Mouse (Mus musculus): ENCODE data around the gene Tarbp1. TPM values are rescaled to one million over a fixed set of nuclear protein-coding genes. Genes with fewer than 3 reads are reported as not detected.
"Not testable (repeated sequence)": the region's sequence is repeated elsewhere in the genome, so short reads cannot be mapped to it uniquely, and the experiment has no call there.

Gene Tarbp1
- polyA plus RNA-seq, 1 experiment from 2014 or later: 3.5 TPM

DNA sequence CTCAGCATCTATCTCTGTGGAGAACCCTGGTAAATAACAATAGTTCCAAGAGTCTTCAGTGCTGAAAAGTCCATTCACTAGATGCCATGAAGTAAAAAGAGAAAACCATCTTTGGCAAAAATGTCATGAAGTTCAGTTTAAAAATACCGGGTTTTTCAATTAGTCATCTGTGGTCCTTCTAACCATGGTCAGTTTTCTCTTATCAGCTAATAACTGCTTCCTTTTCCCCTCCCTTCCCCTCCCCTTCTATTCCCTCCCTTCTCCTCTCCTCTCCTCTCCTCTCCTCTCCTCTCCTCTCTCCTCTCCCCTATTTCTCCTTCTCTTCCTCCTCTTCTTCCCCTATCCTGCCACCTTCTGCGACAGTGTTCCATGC, 7.5 kb upstream of the Tarbp1 start:
- Histone ChIP-seq H3K27ac (peak overlapping the region; percentile 50; the same call in 1 of the 2 replicates), H3K4me2 (no peak overlapping the region), H3K27me3 (0 out of 2 replicates have a peak, but pooled peaks cover under 1% of the 10 kb centered on the region), H3K4me1 (replicated peaks) (no peaks in the 10 kb centered on the region; the same call in 1 of the 2 replicates), H3K9ac (replicated peaks) (no peak overlapping the region), H3K4me3 (replicated peaks) (no peak overlapping the region), H3K36me3 (no peaks in the 10 kb centered on the region), H3K9me3 (no peaks in the 10 kb centered on the region)
- no peak for ATAC-seq (ENCODE audit: insufficient number of reproducible peaks, insufficient read depth, low FRiP score, low TSS enrichment, low read depth)
- WGBS: 66% methylated on average over 2 of the region's 2 CpGs

- H3K36me3 ChIP-seq: no peaks in the 10 kb centered on the region
- ATAC-seq (ENCODE audit: insufficient number of reproducible peaks, insufficient read depth, low FRiP score, low TSS enrichment, low read depth): peak; percentile 58; the same call in 1 of the 2 replicates
- 35% methylated on average over 8 of the region's 8 CpGs for WGBS
- no peak overlapping the region for H3K4me3 ChIP-seq (replicated peaks)
- H3K9me3 ChIP-seq: no peaks in the 10 kb centered on the region
- no peak overlapping the region for H3K4me2 ChIP-seq
- H3K27me3 ChIP-seq: peaks cover 5% of the 10 kb centered on the region
- H3K27ac ChIP-seq: peak overlapping the region; percentile 50; the same call in 1 of the 2 replicates
- H3K4me1 ChIP-seq (replicated peaks): no peaks in the 10 kb centered on the region; the same call in 1 of the 2 replicates
- H3K9ac ChIP-seq (replicated peaks): no peak overlapping the region; the same call in 1 of the 2 replicates
These were observed 6.9 kb upstream of the Tarbp1 start for GRCm38 (mm10) chr8:126481494-126482347.

DNA sequence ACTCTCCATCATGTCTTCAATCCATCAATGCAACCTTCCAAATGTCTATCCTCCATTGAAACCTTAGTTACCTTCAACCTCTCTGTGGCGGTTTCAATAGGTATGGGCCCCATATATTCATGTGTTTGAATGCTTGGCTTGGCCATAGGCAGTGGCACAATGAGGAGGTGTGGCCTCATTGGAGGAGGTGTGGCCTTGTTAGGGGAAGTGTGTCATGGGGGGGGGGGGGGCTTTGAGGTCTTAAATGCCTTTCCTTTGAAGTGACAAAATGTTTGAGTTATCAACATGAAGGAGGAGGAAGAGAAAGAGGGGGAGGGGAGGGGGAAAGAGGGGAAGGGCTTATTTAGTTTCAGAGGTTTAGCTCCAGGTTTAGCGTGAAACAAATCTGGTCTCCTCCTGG, 5.5 kb upstream of the Tarbp1 start:
- WGBS: 76% methylated on average over 2 of the region's 2 CpGs
- H3K27me3 ChIP-seq: peaks cover 16% of the 10 kb centered on the region
- no peaks in the 10 kb centered on the region; the same call in 1 of the 2 replicates for H3K4me1 ChIP-seq (replicated peaks)
- no peak for ATAC-seq (ENCODE audit: insufficient number of reproducible peaks, insufficient read depth, low FRiP score, low TSS enrichment, low read depth)
- H3K9ac ChIP-seq (replicated peaks): no peak overlapping the region
- H3K36me3 ChIP-seq: no peaks in the 10 kb centered on the region
- H3K9me3 ChIP-seq: no peaks in the 10 kb centered on the region
- H3K27ac ChIP-seq: no peak overlapping the region
- no peak overlapping the region for H3K4me2 ChIP-seq
- no peak overlapping the region for H3K4me3 ChIP-seq (replicated peaks)

- Histone ChIP-seq H3K4me1 (replicated peaks) (peaks cover 5% of the 10 kb centered on the region), H3K36me3 (no peaks in the 10 kb centered on the region), H3K9ac (replicated peaks) (no peak overlapping the region), H3K4me2 (no peak overlapping the region), H3K4me3 (replicated peaks) (no peak overlapping the region), H3K9me3 (no peaks in the 10 kb centered on the region), H3K27ac (no peak overlapping the region), H3K27me3 (peaks cover 16% of the 10 kb centered on the region)
- WGBS: 53% methylated on average over 3 of the region's 3 CpGs
- no peak for ATAC-seq (ENCODE audit: insufficient number of reproducible peaks, insufficient read depth, low FRiP score, low TSS enrichment, low read depth)
These were observed 3.8 kb upstream of the Tarbp1 start for GRCm38 (mm10) chr8:126478714-126479113.

DNA sequence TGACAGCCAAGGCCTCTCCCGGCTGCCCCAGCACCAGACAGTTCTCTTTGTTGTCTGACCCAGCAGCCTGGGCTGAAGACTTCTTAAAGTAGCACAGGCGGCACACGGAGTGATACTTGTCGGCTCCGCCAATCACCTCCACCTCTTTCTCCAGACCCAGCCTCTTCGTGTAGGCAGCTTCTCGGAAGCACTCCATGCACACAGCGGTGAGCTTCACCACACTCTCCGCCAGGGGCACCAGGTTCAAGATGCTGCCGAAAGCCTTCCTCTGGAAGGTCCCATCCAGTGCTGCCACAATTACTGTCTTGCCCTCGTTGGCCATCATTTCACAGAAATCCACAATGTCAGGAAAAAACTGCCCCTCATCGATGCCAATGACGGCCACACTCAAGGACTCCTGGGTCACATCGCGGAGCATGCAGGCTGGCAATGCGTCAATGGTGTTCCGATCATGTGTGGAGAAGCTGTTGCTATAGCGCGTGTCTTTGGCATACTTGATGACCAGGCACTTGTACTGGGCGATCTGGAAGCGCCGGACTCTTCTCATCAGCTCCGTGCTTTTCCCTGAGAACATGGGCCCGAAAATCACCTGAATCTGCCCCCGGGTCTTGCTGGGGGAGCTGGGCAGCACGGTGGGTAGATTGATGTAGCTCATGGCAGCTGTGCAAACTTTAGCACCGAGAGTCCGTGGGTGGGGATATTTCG, 1.4 kb upstream of the Tarbp1 start:
- ATAC-seq (ENCODE audit: insufficient number of reproducible peaks, insufficient read depth, low FRiP score, low TSS enrichment, low read depth); H3K9ac ChIP-seq (replicated peaks); H3K27ac ChIP-seq; H3K4me3 ChIP-seq (replicated peaks); H3K4me2 ChIP-seq; H3K9me3 ChIP-seq; H3K36me3 ChIP-seq: not testable (repeated sequence)
- 48% methylated on average over 29 of the region's 29 CpGs for WGBS
- Histone ChIP-seq H3K27me3 (peaks cover 16% of the 10 kb centered on the region), H3K4me1 (replicated peaks) (peaks cover 18% of the 10 kb centered on the region)

DNA sequence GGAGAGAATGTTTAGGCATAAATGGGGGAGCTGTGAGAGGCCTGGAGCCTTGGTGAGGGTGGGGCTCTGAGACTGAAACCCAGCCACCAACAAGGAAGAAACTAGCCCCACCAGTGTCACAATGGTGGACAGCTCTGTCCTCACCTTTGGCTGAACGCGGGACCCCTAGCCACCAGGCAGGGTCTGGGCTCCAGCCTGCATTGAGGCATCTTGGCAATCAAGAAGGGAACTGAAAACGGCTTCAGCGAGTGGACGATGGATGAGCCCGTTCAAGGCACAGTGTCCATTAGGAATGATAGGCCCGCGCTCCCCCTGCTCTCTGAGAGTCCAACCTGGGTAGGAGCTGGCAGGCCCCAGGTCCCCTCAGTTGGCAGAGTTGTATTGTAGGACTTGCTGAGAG, 873 bp upstream of the Tarbp1 start:
- H3K4me3 ChIP-seq (replicated peaks); H3K9me3 ChIP-seq; H3K9ac ChIP-seq (replicated peaks); H3K27ac ChIP-seq; H3K36me3 ChIP-seq; ATAC-seq (ENCODE audit: insufficient number of reproducible peaks, insufficient read depth, low FRiP score, low TSS enrichment, low read depth); H3K4me2 ChIP-seq: not testable (repeated sequence)
- Histone ChIP-seq H3K4me1 (replicated peaks) (peaks cover 18% of the 10 kb centered on the region), H3K27me3 (peaks cover 16% of the 10 kb centered on the region)
- WGBS: 46% methylated on average over 8 of the region's 8 CpGs

- Histone ChIP-seq H3K27me3 (peaks cover 16% of the 10 kb centered on the region), H3K9ac (replicated peaks) (peak overlapping the region; percentile 75), H3K36me3 (peaks cover 20% of the 10 kb centered on the region; the same call in 1 of the 2 replicates), H3K4me1 (replicated peaks) (peaks cover 18% of the 10 kb centered on the region), H3K4me3 (replicated peaks) (peak overlapping the region; percentile 89), H3K27ac (no peak overlapping the region), H3K4me2 (peak overlapping the region; percentile 89), H3K9me3 (no peaks in the 10 kb centered on the region)
- 15% methylated on average over 16 of the region's 16 CpGs for WGBS
- ATAC-seq (ENCODE audit: insufficient number of reproducible peaks, insufficient read depth, low FRiP score, low TSS enrichment, low read depth): no peak
These were observed 1.0 kb downstream of the Tarbp1 start for GRCm38 (mm10) chr8:126473802-126474298.

DNA sequence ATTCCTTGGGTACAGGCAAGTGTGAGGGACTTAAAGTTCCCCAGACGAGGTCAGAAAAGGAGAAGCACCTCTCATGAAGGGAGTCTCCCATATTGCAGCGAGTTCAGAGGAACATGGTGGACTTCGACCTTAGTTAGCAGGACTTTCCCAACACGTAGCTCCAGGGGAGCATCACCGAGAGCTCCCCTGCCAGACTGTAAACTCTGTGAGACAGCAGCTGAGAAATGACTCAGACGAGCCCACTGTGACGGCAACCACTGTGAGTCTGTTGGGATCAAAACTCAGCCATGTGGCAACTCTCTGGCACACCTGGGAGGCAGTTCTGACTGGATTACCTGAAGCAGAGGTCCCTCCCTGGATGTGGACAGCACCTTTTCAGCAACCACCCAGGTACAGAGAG, 10.8 kb downstream of the Tarbp1 start:
- WGBS: 82% methylated on average over 7 of the region's 7 CpGs
- no peak overlapping the region for H3K4me3 ChIP-seq (replicated peaks)
- H3K9ac ChIP-seq (replicated peaks): no peak overlapping the region; the same call in 1 of the 2 replicates
- ATAC-seq (ENCODE audit: insufficient number of reproducible peaks, insufficient read depth, low FRiP score, low TSS enrichment, low read depth): no peak
- peaks cover 63% of the 10 kb centered on the region for H3K36me3 ChIP-seq
- H3K4me1 ChIP-seq (replicated peaks): no peaks in the 10 kb centered on the region
- no peak overlapping the region for H3K4me2 ChIP-seq
- no peaks in the 10 kb centered on the region for H3K9me3 ChIP-seq
- H3K27me3 ChIP-seq: no peaks in the 10 kb centered on the region
- H3K27ac ChIP-seq: no peak overlapping the region

- H3K4me1 ChIP-seq (replicated peaks): no peaks in the 10 kb centered on the region
- no peak for ATAC-seq (ENCODE audit: insufficient number of reproducible peaks, insufficient read depth, low FRiP score, low TSS enrichment, low read depth)
- no peak overlapping the region for H3K4me3 ChIP-seq (replicated peaks)
- H3K4me2 ChIP-seq: no peak overlapping the region
- H3K27me3 ChIP-seq: no peaks in the 10 kb centered on the region
- H3K9ac ChIP-seq (replicated peaks): no peak overlapping the region
- no peak overlapping the region for H3K27ac ChIP-seq
- no peaks in the 10 kb centered on the region for H3K9me3 ChIP-seq
- WGBS: 80% methylated on average over 7 of the region's 7 CpGs
- peaks cover 63% of the 10 kb centered on the region for H3K36me3 ChIP-seq
These were observed 13.1 kb downstream of the Tarbp1 start for GRCm38 (mm10) chr8:126461735-126462134.

- H3K9me3 ChIP-seq: no peaks in the 10 kb centered on the region
- H3K9ac ChIP-seq (replicated peaks): no peak overlapping the region
- H3K27ac ChIP-seq: no peak overlapping the region
- H3K27me3 ChIP-seq: no peaks in the 10 kb centered on the region
- H3K36me3 ChIP-seq: peaks cover 65% of the 10 kb centered on the region
- no peak for ATAC-seq (ENCODE audit: insufficient number of reproducible peaks, insufficient read depth, low FRiP score, low TSS enrichment, low read depth)
- no peak overlapping the region for H3K4me2 ChIP-seq
- WGBS: 52% methylated on average over 3 of the region's 3 CpGs
- H3K4me1 ChIP-seq (replicated peaks): no peaks in the 10 kb centered on the region
- H3K4me3 ChIP-seq (replicated peaks): no peak overlapping the region
These were observed 14.6 kb downstream of the Tarbp1 start for GRCm38 (mm10) chr8:126460274-126460673.

DNA sequence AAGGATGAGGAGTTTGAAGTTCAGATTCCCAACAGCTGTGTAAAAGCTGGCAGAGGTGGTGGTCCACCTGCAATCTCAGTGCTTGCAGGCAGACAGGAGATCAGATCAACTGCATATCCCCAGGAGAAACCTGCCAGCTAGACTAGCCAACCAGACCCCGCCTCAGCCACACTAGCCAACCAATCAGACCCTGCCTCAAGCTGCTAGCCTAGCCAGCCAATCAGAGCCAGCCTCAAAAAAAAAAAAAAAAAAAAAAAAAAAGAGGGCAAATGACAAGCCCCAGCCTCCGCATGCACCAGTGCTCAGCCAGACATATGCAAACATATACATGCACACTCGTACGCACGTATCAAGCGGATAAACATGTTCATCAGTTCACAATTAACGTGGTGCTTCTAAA, 19.5 kb downstream of the Tarbp1 start:
- no peak overlapping the region for H3K4me3 ChIP-seq (replicated peaks)
- no peak overlapping the region for H3K27ac ChIP-seq
- no peak for ATAC-seq (ENCODE audit: insufficient number of reproducible peaks, insufficient read depth, low FRiP score, low TSS enrichment, low read depth)
- H3K9ac ChIP-seq (replicated peaks): no peak overlapping the region
- no peaks in the 10 kb centered on the region for H3K27me3 ChIP-seq
- no peak overlapping the region for H3K4me2 ChIP-seq
- 82% methylated on average over 7 of the region's 7 CpGs for WGBS
- H3K36me3 ChIP-seq: peaks cover 75% of the 10 kb centered on the region
- H3K4me1 ChIP-seq (replicated peaks): no peaks in the 10 kb centered on the region
- no peaks in the 10 kb centered on the region for H3K9me3 ChIP-seq
